Mouse (Mus musculus): ENCODE measurements around the gene Olfr221. TPM values are rescaled to one million over a fixed set of nuclear protein-coding genes. Genes with fewer than 3 reads are reported as not detected.

The Olfr221 gene
- polyA plus RNA-seq, 1 experiment, result 0.53 TPM

GRCm38 (mm10) chr14:51988731-51989130 is 53.5 kb downstream of the Olfr221 start:
- no peak overlapping the region for H3K27ac ChIP-seq (ENCODE audit: control insufficient read depth, insufficient read depth, low read depth, low read length)

GRCm38 (mm10) chr14:51987177-51987576 is 55.1 kb downstream of the Olfr221 start:
- Histone ChIP-seq H3K27ac (ENCODE audit: control insufficient read depth, insufficient read depth, low read depth, low read length) (no peak overlapping the region), H3K4me1 (ENCODE audit: control insufficient read depth, insufficient read depth, low read length) (peaks cover 24% of the 10 kb centered on the region), H3K27me3 (ENCODE audit: control insufficient read depth, insufficient read depth, low read length) (no peaks in the 10 kb centered on the region; the same call in 1 of the 2 replicates), H3K4me3 (ENCODE audit: control insufficient read depth, low read depth, low read length) (no peak overlapping the region), H3K36me3 (ENCODE audit: control insufficient read depth, insufficient read depth, low read length) (no peaks in the 10 kb centered on the region)
- no peak for TF ChIP-seq POLR2A (IDR thresholded peaks at IDR 0.05; ENCODE audit: control insufficient read depth, low read depth, low read length)
- no peak for TF ChIP-seq CTCF (IDR thresholded peaks at IDR 0.05; ENCODE audit: control insufficient read depth, insufficient read depth, insufficient replicate concordance, low read depth, low read length)

More at GRCm38 (mm10) chr14:51988731-51989130, 53.5 kb downstream of the Olfr221 start:
- no peaks in the 10 kb centered on the region; the same call in 1 of the 2 replicates for H3K27me3 ChIP-seq (ENCODE audit: control insufficient read depth, insufficient read depth, low read length)
- H3K36me3 ChIP-seq (ENCODE audit: control insufficient read depth, insufficient read depth, low read length), result no peaks in the 10 kb centered on the region
- H3K4me1 ChIP-seq (ENCODE audit: control insufficient read depth, insufficient read depth, low read length), result peaks cover 22% of the 10 kb centered on the region
- no peak for TF ChIP-seq POLR2A (IDR thresholded peaks at IDR 0.05; ENCODE audit: control insufficient read depth, low read depth, low read length)
- TF ChIP-seq CTCF (IDR thresholded peaks at IDR 0.05; ENCODE audit: control insufficient read depth, insufficient read depth, insufficient replicate concordance, low read depth, low read length), result no peak
- no peak overlapping the region for H3K4me3 ChIP-seq (ENCODE audit: control insufficient read depth, low read depth, low read length)

GRCm38 (mm10) chr14:51986153-51986505 is 56.1 kb downstream of the Olfr221 start:
- no peak for TF ChIP-seq POLR2A (IDR thresholded peaks at IDR 0.05; ENCODE audit: control insufficient read depth, low read depth, low read length)
- TF ChIP-seq CTCF (IDR thresholded peaks at IDR 0.05; ENCODE audit: control insufficient read depth, insufficient read depth, insufficient replicate concordance, low read depth, low read length), result no peak
- Histone ChIP-seq H3K27me3 (ENCODE audit: control insufficient read depth, insufficient read depth, low read length) (no peaks in the 10 kb centered on the region; the same call in 1 of the 2 replicates), H3K27ac (ENCODE audit: control insufficient read depth, insufficient read depth, low read depth, low read length) (no peak overlapping the region), H3K36me3 (ENCODE audit: control insufficient read depth, insufficient read depth, low read length) (no peaks in the 10 kb centered on the region), H3K4me1 (ENCODE audit: control insufficient read depth, insufficient read depth, low read length) (peaks cover 24% of the 10 kb centered on the region), H3K4me3 (ENCODE audit: control insufficient read depth, low read depth, low read length) (no peak overlapping the region; the same call in 1 of the 2 replicates)

GRCm38 (mm10) chr14:51985301-51986152 is 56.7 kb downstream of the Olfr221 start:
- Histone ChIP-seq H3K4me1 (ENCODE audit: control insufficient read depth, insufficient read depth, low read length) (peaks cover 24% of the 10 kb centered on the region), H3K36me3 (ENCODE audit: control insufficient read depth, insufficient read depth, low read length) (no peaks in the 10 kb centered on the region), H3K4me3 (ENCODE audit: control insufficient read depth, low read depth, low read length) (peak overlapping the region; percentile 82), H3K27me3 (ENCODE audit: control insufficient read depth, insufficient read depth, low read length) (no peaks in the 10 kb centered on the region; the same call in 1 of the 2 replicates), H3K27ac (ENCODE audit: control insufficient read depth, insufficient read depth, low read depth, low read length) (no peak overlapping the region)
- TF ChIP-seq CTCF (IDR thresholded peaks at IDR 0.05; ENCODE audit: control insufficient read depth, insufficient read depth, insufficient replicate concordance, low read depth, low read length) (no peak), POLR2A (IDR thresholded peaks at IDR 0.05; ENCODE audit: control insufficient read depth, low read depth, low read length) (no peak)

GRCm38 (mm10) chr14:51984247-51985231 is 57.7 kb downstream of the Olfr221 start, which contains the start of gene Arhgef40:
Gene Arhgef40, plus strand, starts transcription at chr14:51984719.
- Histone ChIP-seq H3K36me3 (ENCODE audit: control insufficient read depth, insufficient read depth, low read length) (no peaks in the 10 kb centered on the region), H3K27ac (ENCODE audit: control insufficient read depth, insufficient read depth, low read depth, low read length) (no peak within 1 kb of the TSS), H3K27me3 (ENCODE audit: control insufficient read depth, insufficient read depth, low read length) (no peaks in the 10 kb centered on the region; the same call in 1 of the 2 replicates), H3K4me3 (ENCODE audit: control insufficient read depth, low read depth, low read length) (peak within 1 kb of the TSS; percentile 82), H3K4me1 (ENCODE audit: control insufficient read depth, insufficient read depth, low read length) (peaks cover 24% of the 10 kb centered on the region)
- TF ChIP-seq CTCF (IDR thresholded peaks at IDR 0.05; ENCODE audit: control insufficient read depth, insufficient read depth, insufficient replicate concordance, low read depth, low read length) (no peak), POLR2A (IDR thresholded peaks at IDR 0.05; ENCODE audit: control insufficient read depth, low read depth, low read length) (no peak)

Other genes starting within 250 kb of the Olfr221 start
- gene AY358078, start 242.4 kb downstream of the Olfr221 start, polyA plus RNA-seq (2012; rRNA removed), result 1.1 and 1.3 TPM in 2 replicates
- 0.12 TPM in 1 of 2 replicates, not detected in the other for gene Ear6, start 188.8 kb downstream of the Olfr221 start, polyA plus RNA-seq (2012; rRNA removed)
- gene Mettl17, start 157.6 kb downstream of the Olfr221 start, polyA plus RNA-seq (2012; rRNA removed), result 14.4 and 15.8 TPM in 2 replicates
- gene Slc39a2, start 149.6 kb downstream of the Olfr221 start, polyA plus RNA-seq (2012; rRNA removed), result 0.14 and 0.30 TPM in 2 replicates
- 27.3 and 31.6 TPM in 2 replicates for gene Ndrg2, start 128.3 kb downstream of the Olfr221 start, polyA plus RNA-seq (2012; rRNA removed)
- 153 and 181 TPM in 2 replicates for gene Tppp2, start 124.0 kb downstream of the Olfr221 start, polyA plus RNA-seq (2012; rRNA removed)
- gene Rnase13, start 119.7 kb downstream of the Olfr221 start, polyA plus RNA-seq (2012; rRNA removed), result 0.07 TPM in 1 of 2 replicates, not detected in the other
- 5.6 and 6.6 TPM in 2 replicates for gene Arhgef40, start 57.7 kb downstream of the Olfr221 start, polyA plus RNA-seq (2012; rRNA removed)
- 2.0 and 2.1 TPM in 2 replicates for gene Tmem253, start 26.8 kb downstream of the Olfr221 start, polyA plus RNA-seq (2012; rRNA removed)
- 161 and 174 TPM in 2 replicates for gene Zfp219, start 21.7 kb downstream of the Olfr221 start, polyA plus RNA-seq (2012; rRNA removed)
- 55.9 and 64.2 TPM in 2 replicates for gene Hnrnpc, start 61.6 kb upstream of the Olfr221 start, polyA plus RNA-seq (2012; rRNA removed)
- 387 and 406 TPM in 2 replicates for gene Rpgrip1, start 68.2 kb upstream of the Olfr221 start, polyA plus RNA-seq (2012; rRNA removed)
- gene Supt16, start 155.0 kb upstream of the Olfr221 start, polyA plus RNA-seq (2012; rRNA removed), result 9.0 and 12.2 TPM in 2 replicates
- 16.4 and 17.5 TPM in 2 replicates for gene Chd8, start 215.3 kb upstream of the Olfr221 start, polyA plus RNA-seq (2012; rRNA removed)
- gene Tox4, start 236.7 kb upstream of the Olfr221 start, polyA plus RNA-seq (2012; rRNA removed), result 41.5 and 47.3 TPM in 2 replicates
- 16.5 and 20.0 TPM in 2 replicates for gene Rab2b, start 237.1 kb upstream of the Olfr221 start, polyA plus RNA-seq (2012; rRNA removed)

Data from testis, adult 2 months (tissue).